In genomic region chr8:45011774-45012173, GRCm38 (mm10) we compare ENCODE assay signal across 15 mouse cellular contexts. TPM values are rescaled to one million over a fixed set of nuclear protein-coding genes. Genes with fewer than 3 reads are reported as not detected.
"Had no signal": no experiment of that assay in that cellular context is flagged by ENCODE, and none has a peak within 500 bp of the region (broad histone marks: within the 10 kb centered on the region; RNA-seq: fewer than 3 reads in every experiment).

No protein-coding gene starts in this region.

- H3K4me2 ChIP-seq: limb, embryonic 12.5 days; liver, embryonic 13.5 days; lung, embryonic 15.5 days; midbrain, embryonic 13.5 days had no signal

- H3K27ac ChIP-seq: limb, embryonic 12.5 days; liver, embryonic 13.5 days; lung, embryonic 15.5 days; midbrain, embryonic 13.5 days had no signal

- H3K4me1 ChIP-seq: limb, embryonic 12.5 days; liver, embryonic 13.5 days; lung, embryonic 15.5 days; midbrain, embryonic 13.5 days had no signal

- H3K9ac ChIP-seq: limb, embryonic 12.5 days; liver, embryonic 13.5 days; liver, postnatal 0 days; lung, embryonic 15.5 days; midbrain, embryonic 13.5 days had no signal

- ATAC-seq: intestine, postnatal 0 days; liver, postnatal 0 days; midbrain, embryonic 13.5 days had no signal

- H3K4me3 ChIP-seq: limb, embryonic 12.5 days; liver, embryonic 13.5 days; lung, embryonic 15.5 days; midbrain, embryonic 13.5 days had no signal

- H3K9me3 ChIP-seq: liver, embryonic 13.5 days; lung, embryonic 15.5 days; midbrain, embryonic 13.5 days had no signal

- DNase-seq: layer of hippocampus, adult 9-11 months; liver; liver, embryonic 13.5 days; liver, postnatal 0 days; right cerebral cortex, adult 18-20 months; right cerebral cortex, postnatal 25 days; thymus, postnatal 36 days had no signal

- H3K27me3 ChIP-seq: limb, embryonic 12.5 days; liver, embryonic 13.5 days; lung, embryonic 15.5 days; midbrain, embryonic 13.5 days had no signal

RNA-seq across cellular contexts. Expression of gene Mtnr1a, which starts 57.2 kb away (rescaled TPM):
- total RNA-seq: layer of hippocampus, adult 18-20 months; left cerebral cortex, postnatal 36 days had no signal
- polyA plus RNA-seq: limb, embryonic 12.5 days; liver, embryonic 13.5 days; small intestine, adult 2 months; thymus, postnatal 0 days had no signal
